Mouse (Mus musculus): ENCODE results near the gene Otx1. TPM values are rescaled to one million over a fixed set of nuclear protein-coding genes. Genes with fewer than 3 reads are reported as not detected.

The Otx1 gene
- polyA plus RNA-seq, 1 experiment from 2014 or later = 3.4 TPM

DNA sequence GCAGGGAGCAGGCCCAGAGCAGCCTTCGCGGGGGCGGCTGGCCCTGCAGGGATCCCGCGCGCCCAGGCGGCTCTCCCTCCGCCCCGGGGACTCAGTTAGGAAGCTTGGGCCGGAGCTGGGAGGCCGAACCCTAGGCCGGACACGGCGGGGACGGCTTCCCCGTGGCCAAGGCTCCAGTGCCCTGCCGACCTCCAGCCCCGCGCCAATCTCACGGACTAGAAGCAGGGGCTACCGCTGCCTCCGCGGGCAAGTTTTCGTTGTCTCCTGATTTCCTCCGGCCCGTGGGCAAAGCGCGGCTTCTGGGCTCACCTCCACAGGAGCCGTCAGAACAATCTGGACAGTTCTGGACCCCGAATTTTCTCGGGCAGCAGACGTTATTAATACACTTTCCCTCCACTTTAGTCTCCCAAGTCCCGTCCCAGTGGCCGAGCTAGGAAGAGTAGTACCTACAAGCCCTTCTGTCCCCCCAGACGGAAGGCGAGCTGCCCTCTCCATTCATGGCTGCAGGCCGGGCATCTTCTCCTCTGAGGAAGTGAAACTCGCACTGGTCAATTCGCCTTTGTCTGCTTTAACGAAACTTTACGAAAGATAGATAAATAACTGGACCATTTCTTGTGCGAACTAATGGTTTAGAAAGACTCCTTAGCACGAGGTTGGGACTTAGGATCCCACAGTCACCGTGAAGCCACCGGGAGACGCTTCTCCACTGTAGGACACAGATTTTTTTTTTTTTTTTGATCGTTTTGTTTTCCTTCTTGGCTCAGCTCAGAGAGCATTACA, 8.9 kb downstream of the Otx1 start:
- ChIA-PET POLR2A (no interaction called here), CTCF (no interaction called here)
- TF ChIP-seq CTCF (IDR thresholded peaks at IDR 0.05) = no peak
- in situ Hi-C loops (cut with MboI; ENCODE audit: low pct_unique_long_range_greater_than_20kb) = no loop called here
- no peak for DNase-seq (ENCODE audit: low read depth, low spot score)
- H3K27me3 ChIP-seq = peaks cover 5% of the 10 kb centered on the region
- no peak for ATAC-seq

DNA sequence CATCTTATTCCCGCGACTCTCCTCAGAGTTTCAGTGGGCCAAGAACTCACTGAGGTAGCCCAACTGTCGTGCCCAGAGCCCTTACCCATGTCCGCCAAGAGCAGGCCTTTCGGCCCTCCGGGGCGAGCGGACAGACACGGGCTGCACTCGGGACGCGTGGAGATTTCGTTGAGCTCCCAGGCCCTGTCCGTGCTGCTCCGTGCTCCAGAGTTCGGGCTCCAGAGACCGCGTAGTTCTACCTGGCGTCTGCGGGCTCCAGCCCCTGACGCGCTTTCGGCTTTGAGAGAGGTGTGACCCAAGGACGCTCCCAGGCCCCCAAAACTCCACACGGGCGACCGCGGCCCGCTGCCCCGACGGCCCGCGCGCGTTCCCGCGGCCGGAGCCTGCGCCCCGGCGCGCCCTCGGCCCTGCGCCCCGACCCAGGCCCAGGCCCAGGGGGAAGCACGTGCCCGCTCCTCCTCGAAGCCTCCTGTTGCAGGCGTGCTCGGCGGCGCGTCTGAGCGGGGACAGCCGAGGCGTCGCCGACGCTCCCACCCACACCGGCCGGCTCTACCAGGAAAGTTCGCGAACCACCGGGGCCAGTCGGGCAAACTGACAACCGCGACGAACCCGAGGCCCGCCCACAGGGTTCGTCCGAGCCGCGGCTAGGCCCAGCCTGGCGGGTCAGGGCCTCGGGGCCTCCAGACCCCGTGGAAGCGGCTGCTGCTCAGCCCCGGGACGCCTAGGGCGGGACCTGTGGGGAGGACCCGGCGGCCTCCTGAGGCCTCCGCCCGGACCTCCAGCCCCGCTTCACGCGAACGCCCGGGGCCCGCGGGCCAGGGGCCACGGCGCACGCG, 9.7 kb downstream of the Otx1 start:
- ChIA-PET CTCF (no interaction called here), POLR2A (no interaction called here)
- ATAC-seq = no peak
- peaks cover 5% of the 10 kb centered on the region for H3K27me3 ChIP-seq
- in situ Hi-C loops (cut with MboI; ENCODE audit: low pct_unique_long_range_greater_than_20kb) = no loop called here
- no peak for DNase-seq (ENCODE audit: low read depth, low spot score)
- TF ChIP-seq CTCF (IDR thresholded peaks at IDR 0.05) = no peak

- in situ Hi-C loops (cut with MboI; ENCODE audit: low pct_unique_long_range_greater_than_20kb) = no loop called here
- ATAC-seq = no peak
- peaks cover 5% of the 10 kb centered on the region for H3K27me3 ChIP-seq
- DNase-seq (ENCODE audit: low read depth, low spot score) = no peak
- ChIA-PET POLR2A (interaction anchor here (0.7 to 1.1 kb wide), 3 partner anchors 19 to 1540 kb away, joined by 3 to 6 read pairs (median 4); no protein-coding TSS in a partner anchor), CTCF (no interaction called here)
- no peak for TF ChIP-seq CTCF (IDR thresholded peaks at IDR 0.05)
These were observed 14.2 kb downstream of the Otx1 start for GRCm38 (mm10) chr11:21988398-21988946.

DNA sequence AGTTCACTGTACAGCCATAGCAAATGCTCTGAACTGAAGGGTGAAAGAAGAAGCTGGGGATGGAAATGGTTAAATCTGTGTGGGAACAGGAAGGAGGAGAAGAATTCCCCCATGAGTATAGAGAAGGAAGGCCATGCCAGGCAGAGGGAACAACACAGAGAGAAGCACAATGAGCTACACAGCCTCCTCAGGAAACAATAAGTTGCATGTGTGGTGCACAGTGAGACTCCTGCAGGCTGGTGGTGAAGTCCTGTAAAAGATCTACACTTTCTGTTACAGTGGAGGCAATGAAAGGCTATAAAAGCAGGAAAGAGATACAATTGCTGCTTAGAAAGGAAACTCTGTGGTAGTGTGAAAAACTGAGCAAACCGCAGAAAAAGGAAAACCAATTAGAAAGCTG, 17.6 kb downstream of the Otx1 start:
- ATAC-seq (no peak), DNase-seq (ENCODE audit: low read depth, low spot score) (no peak)
- in situ Hi-C loops (cut with MboI; ENCODE audit: low pct_unique_long_range_greater_than_20kb) = no loop called here
- ChIA-PET POLR2A (no interaction called here), CTCF (interaction anchor here (1.1 to 1.8 kb wide), 2 partner anchors 9 to 14 kb away, joined by 3 to 4 read pairs; no protein-coding TSS in a partner anchor)
- H3K27me3 ChIP-seq = peaks cover 2% of the 10 kb centered on the region
- no peak for TF ChIP-seq CTCF (IDR thresholded peaks at IDR 0.05)

DNA sequence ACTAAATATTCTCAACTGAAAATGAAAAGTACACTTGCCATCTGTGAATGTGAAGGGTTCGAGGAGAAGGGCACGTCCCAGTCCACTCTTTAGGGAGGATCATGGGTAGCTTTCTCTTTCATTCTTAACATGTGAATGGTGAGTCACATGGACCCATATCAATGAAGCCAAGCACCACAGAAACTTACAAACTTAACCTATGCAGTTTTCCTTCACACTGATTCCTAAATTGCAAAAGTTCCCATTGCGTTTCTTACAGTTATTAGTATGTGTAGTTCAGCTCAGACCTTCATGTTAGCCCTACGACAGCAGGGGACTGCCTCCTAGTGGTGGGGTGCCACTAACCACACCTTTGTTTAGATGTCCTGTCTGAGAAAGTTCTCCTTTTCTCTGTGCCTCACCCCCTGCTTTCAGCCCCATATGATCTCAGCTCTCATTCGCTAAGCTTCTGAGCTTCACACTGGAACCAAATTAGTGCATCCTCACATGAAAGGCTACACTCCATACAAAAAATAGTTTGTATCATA, 28.6 kb downstream of the Otx1 start:
- ChIA-PET POLR2A (no interaction called here), CTCF (interaction anchor here (0.8 to 1.4 kb wide), 4 partner anchors 8 to 233 kb away, joined by 3 read pairs; no protein-coding TSS in a partner anchor)
- TF ChIP-seq CTCF (IDR thresholded peaks at IDR 0.05) = peak; percentile 20
- in situ Hi-C loops (cut with MboI; ENCODE audit: low pct_unique_long_range_greater_than_20kb) = no loop called here
- ATAC-seq = peak; percentile 7
- H3K27me3 ChIP-seq = no peaks in the 10 kb centered on the region
- DNase-seq (ENCODE audit: low read depth, low spot score) = no peak

- TF ChIP-seq CTCF (IDR thresholded peaks at IDR 0.05) = no peak
- CTCF ChIA-PET = interaction anchor here (0.8 to 1.2 kb wide), 3 partner anchors 9 to 233 kb away, joined by 3 read pairs; no protein-coding TSS in a partner anchor
- peak; percentile 83 for ATAC-seq
- peak; percentile 37 for DNase-seq (ENCODE audit: low read depth, low spot score)
- H3K27me3 ChIP-seq = no peaks in the 10 kb centered on the region
- POLR2A ChIA-PET = no interaction called here
- in situ Hi-C loops (cut with MboI; ENCODE audit: low pct_unique_long_range_greater_than_20kb) = no loop called here
These were observed 29.1 kb downstream of the Otx1 start for GRCm38 (mm10) chr11:21973597-21973996.

DNA sequence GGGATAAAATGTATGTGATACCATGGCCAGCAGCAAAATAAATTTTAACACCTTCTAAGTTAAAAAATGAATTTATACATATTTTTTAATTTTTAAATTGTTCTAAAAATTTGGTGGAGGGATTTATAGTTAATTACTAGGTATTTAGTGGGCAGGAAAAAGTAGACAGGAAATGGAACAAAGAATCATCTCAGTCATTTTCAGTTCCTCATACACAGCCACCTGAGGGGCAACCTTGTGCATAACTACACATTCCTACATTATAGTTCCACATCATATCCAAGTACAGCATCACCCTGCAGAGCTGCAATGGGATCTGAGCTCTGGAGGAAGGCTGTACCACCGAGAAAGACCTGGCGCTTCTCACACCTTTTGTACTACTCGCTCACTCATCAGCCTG, 33.8 kb downstream of the Otx1 start:
- ChIA-PET POLR2A (no interaction called here), CTCF (interaction anchor here (1.2 kb wide), 1 partner anchor 20 kb away, joined by 3 read pairs; no protein-coding TSS in a partner anchor)
- peaks cover 4% of the 10 kb centered on the region for H3K27me3 ChIP-seq
- in situ Hi-C loops (cut with MboI; ENCODE audit: low pct_unique_long_range_greater_than_20kb) = no loop called here
- no peak for DNase-seq (ENCODE audit: low read depth, low spot score)
- no peak for ATAC-seq
- TF ChIP-seq CTCF (IDR thresholded peaks at IDR 0.05) = no peak

DNA sequence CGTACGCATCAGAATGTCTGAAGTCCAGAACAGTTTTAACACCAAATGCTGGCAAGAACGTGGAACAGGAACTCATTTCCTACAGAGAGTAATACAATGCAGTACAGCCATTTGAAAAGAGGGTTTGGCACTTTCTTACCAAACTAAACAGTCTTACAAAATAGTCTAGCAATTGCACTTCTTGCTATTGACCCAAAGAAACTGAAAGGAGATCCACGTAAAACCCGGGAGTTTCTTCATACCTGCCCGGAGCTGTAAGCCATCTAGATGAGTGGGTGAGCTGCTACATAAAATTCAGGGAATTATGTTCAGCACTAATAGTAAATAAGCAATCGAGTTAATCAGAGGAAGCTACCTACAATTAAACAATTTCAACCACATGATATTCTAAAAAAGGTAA, 47.5 kb downstream of the Otx1 start:
- ATAC-seq (no peak), DNase-seq (ENCODE audit: low read depth, low spot score) (no peak)
- no peaks in the 10 kb centered on the region for H3K27me3 ChIP-seq
- ChIA-PET CTCF (no interaction called here), POLR2A (no interaction called here)
- TF ChIP-seq CTCF (IDR thresholded peaks at IDR 0.05) = no peak
- in situ Hi-C loops (cut with MboI; ENCODE audit: low pct_unique_long_range_greater_than_20kb) = loop anchor here (10.0 kb wide), 1 partner anchor 1380 kb away; no protein-coding TSS in a partner anchor

DNA sequence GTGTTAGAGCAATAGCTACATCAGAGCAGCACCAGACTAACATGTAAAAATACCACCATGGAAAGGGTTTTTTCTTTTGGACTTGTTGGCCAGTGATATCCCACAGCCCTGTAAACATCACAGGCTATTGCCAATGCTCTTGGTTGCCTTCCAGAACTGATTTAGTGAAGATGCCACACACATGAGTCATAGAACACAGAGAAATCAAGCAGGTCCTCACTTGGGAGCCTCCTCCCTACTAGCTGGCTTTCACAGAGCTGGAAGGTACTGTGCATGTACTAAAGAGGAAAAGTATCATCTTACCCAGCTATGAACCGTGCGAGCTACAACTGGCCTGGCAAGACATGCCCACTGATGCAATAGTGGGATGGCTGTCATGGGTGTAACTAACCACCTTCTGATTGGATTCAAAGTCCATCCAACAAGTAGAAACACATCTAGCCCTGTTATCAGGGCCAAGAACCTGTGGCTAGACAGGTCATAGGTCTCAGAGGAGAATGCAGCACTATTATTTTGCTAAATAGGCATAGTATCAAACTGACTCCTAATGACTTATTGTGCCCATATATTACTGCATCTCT, 51.0 kb downstream of the Otx1 start:
- H3K27me3 ChIP-seq = no peaks in the 10 kb centered on the region
- in situ Hi-C loops (cut with MboI; ENCODE audit: low pct_unique_long_range_greater_than_20kb) = loop anchor here (10.0 kb wide), 1 partner anchor 1377 kb away; no protein-coding TSS in a partner anchor
- ChIA-PET POLR2A (no interaction called here), CTCF (no interaction called here)
- DNase-seq (ENCODE audit: low read depth, low spot score) (no peak), ATAC-seq (peak; percentile 80)
- no peak for TF ChIP-seq CTCF (IDR thresholded peaks at IDR 0.05)

DNA sequence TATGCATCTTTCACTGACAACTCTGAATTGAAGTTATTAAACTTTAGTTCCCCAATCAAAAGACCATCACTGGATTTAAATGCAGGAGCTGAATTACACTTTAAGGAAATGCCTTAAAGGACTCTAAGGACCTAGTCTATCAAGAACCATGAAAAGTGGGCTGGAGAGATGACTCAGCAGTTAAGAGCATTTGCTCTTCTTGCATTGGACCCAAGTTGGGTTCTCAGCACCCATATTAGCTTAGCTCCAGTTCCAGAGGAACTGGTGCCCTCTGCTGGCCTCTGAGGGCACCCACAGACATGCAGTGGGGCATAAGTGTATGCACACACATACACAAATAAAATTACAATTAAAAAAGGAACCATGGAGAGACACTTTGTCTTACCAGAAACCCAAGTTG, 52.6 kb downstream of the Otx1 start:
- CTCF ChIA-PET = no interaction called here
- peak; percentile 17 for TF ChIP-seq CTCF (IDR thresholded peaks at IDR 0.05)
- ATAC-seq = no peak

More for the DNA sequence above, 52.6 kb downstream of the Otx1 start:
- DNase-seq (ENCODE audit: low read depth, low spot score) = no peak
- no peaks in the 10 kb centered on the region for H3K27me3 ChIP-seq
- POLR2A ChIA-PET = no interaction called here
- in situ Hi-C loops (cut with MboI; ENCODE audit: low pct_unique_long_range_greater_than_20kb) = loop anchor here (10.0 kb wide), 1 partner anchor 1375 kb away; no protein-coding TSS in a partner anchor

Measured in Patski (cell line).